Mouse (Mus musculus): ENCODE measurements around the gene Kcnh1.

- TF ChIP-seq TAL1 (IDR thresholded peaks at IDR 0.05; ENCODE audit: low read length) = no peak
- TF ChIP-seq GATA1 (IDR thresholded peaks at IDR 0.05; ENCODE audit: low read length) = no peak
Observed at GRCm38 (mm10) chr1:192191859-192192258, 1.3 kb downstream of the Kcnh1 start.
